Mouse (Mus musculus) right cerebral cortex, postnatal 14 days (tissue): ENCODE results near the gene Tigd4.
"Not testable (repeated sequence)": the region's sequence is repeated elsewhere in the genome, so short reads cannot be mapped to it uniquely, and the experiment has no call there.

Experiments
- DNase-seq: peaks from one replicate; pipeline ENCODE4 v3.0.0; 2022

The Tigd4 gene

GRCm38 (mm10) chr3:84593274-84593673, at the start of gene Tigd4:
Gene Tigd4 (plus strand): TSS chr3:84593574.
- DNase-seq = no peak

- no peak for DNase-seq
Observed at GRCm38 (mm10) chr3:84547177-84547576, 46.2 kb upstream of the Tigd4 start.

GRCm38 (mm10) chr3:84555780-84556179, 37.6 kb upstream of the Tigd4 start:
- DNase-seq = no peak

GRCm38 (mm10) chr3:84558301-84558700, 35.1 kb upstream of the Tigd4 start:
- no peak for DNase-seq

GRCm38 (mm10) chr3:84562911-84563310, 30.5 kb upstream of the Tigd4 start:
- DNase-seq = not testable (repeated sequence)

GRCm38 (mm10) chr3:84563415-84563814, 30.0 kb upstream of the Tigd4 start:
- no peak for DNase-seq

- DNase-seq = no peak
Observed at GRCm38 (mm10) chr3:84568540-84568939, 24.8 kb upstream of the Tigd4 start.

- DNase-seq = no peak
Observed at GRCm38 (mm10) chr3:84569587-84569986, 23.8 kb upstream of the Tigd4 start.

- no peak for DNase-seq
Observed at GRCm38 (mm10) chr3:84570501-84570900, 22.9 kb upstream of the Tigd4 start.

GRCm38 (mm10) chr3:84580716-84581115, 12.7 kb upstream of the Tigd4 start:
- no peak for DNase-seq

GRCm38 (mm10) chr3:84581696-84582022, 11.7 kb upstream of the Tigd4 start:
- no peak for DNase-seq

- peak; percentile 96 for DNase-seq
Observed at GRCm38 (mm10) chr3:84582023-84582912, 11.1 kb upstream of the Tigd4 start, which contains the start of gene Arfip1. Gene Arfip1 (minus strand): TSS chr3:84582625.

- no peak for DNase-seq
Observed at GRCm38 (mm10) chr3:84582913-84583276, 10.5 kb upstream of the Tigd4 start.

- no peak for DNase-seq
Observed at GRCm38 (mm10) chr3:84586736-84587135, 6.6 kb upstream of the Tigd4 start.

GRCm38 (mm10) chr3:84594894-84595676, 1.7 kb downstream of the Tigd4 start:
- peak; percentile 14 for DNase-seq

- DNase-seq = no peak
Observed at GRCm38 (mm10) chr3:84595677-84596234, 2.4 kb downstream of the Tigd4 start.

GRCm38 (mm10) chr3:84597996-84598734, 4.8 kb downstream of the Tigd4 start:
- no peak for DNase-seq

GRCm38 (mm10) chr3:84598756-84599155, 5.4 kb downstream of the Tigd4 start:
- no peak for DNase-seq

- DNase-seq = no peak
Observed at GRCm38 (mm10) chr3:84601870-84602495, 8.6 kb downstream of the Tigd4 start.

- no peak for DNase-seq
Observed at GRCm38 (mm10) chr3:84602759-84603158, 9.4 kb downstream of the Tigd4 start.

- DNase-seq = no peak
Observed at GRCm38 (mm10) chr3:84603212-84603611, 9.8 kb downstream of the Tigd4 start.

- no peak for DNase-seq
Observed at GRCm38 (mm10) chr3:84610183-84610710, 16.9 kb downstream of the Tigd4 start.
